Mouse (Mus musculus) embryo, embryonic 10 days (tissue): Measurements from ENCODE around the gene Nfkbia.

ENCODE experiments used
- DNase-seq: peaks from one replicate; pipeline ENCODE4 v3.0.0-alpha.2; 2015; ENCODE audit warnings: low spot score

The Nfkbia gene

GRCm38 (mm10) chr12:55466088-55466701, 26.3 kb downstream of the Nfkbia start:
- DNase-seq: no peak

DNA sequence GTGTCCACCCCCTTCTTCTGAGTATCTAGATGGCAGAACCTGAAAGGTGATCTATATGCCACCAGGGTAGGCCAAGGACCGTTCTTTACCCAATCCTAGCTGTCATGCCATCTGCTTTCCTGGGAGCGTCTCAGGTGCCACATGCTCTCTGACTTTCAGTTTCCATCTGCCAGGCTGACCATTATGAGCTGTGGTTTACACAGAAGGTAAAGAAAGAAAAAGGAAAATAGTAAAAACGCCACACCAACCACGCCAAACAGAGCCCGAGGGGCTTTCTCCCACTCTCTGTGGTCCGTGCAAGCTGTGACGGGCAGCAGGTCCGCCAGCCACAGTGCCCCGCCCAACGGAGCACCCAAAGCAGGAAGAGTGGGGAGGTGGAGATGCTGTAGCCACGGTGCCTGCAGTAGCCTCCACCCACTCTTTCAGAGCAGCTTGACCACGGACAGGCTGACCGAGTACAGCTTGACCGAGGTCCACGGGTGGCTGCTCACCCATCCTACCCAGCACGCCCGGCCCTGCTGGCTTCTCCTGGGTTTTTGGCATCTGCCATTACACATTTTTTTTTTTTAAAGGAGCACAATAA, 27.0 kb downstream of the Nfkbia start:
- no peak for DNase-seq

DNA sequence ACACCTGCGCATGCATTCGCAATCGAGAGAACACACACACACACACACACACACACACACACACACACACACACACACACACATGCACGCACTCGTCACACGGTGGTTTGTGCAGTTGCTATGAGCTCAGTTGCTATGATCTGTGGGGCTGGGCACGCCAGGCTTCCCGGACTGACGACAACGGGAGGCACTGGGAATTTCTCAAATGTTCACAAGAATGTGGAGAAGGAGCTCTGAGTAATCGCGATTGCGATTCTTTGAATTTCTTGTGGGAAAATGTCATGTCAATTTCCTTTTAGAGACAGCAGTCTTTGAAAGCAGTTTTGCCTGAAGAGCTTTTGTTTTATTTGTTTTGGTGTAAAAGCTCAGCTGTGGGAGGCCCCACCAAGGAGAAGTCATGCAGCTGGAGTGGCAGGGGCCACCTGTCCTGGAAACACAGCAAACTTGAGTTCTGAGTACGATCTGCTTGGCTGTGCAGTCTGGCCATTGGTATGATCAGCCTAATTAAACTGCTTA, 27.5 kb downstream of the Nfkbia start:
- DNase-seq: no peak

DNA sequence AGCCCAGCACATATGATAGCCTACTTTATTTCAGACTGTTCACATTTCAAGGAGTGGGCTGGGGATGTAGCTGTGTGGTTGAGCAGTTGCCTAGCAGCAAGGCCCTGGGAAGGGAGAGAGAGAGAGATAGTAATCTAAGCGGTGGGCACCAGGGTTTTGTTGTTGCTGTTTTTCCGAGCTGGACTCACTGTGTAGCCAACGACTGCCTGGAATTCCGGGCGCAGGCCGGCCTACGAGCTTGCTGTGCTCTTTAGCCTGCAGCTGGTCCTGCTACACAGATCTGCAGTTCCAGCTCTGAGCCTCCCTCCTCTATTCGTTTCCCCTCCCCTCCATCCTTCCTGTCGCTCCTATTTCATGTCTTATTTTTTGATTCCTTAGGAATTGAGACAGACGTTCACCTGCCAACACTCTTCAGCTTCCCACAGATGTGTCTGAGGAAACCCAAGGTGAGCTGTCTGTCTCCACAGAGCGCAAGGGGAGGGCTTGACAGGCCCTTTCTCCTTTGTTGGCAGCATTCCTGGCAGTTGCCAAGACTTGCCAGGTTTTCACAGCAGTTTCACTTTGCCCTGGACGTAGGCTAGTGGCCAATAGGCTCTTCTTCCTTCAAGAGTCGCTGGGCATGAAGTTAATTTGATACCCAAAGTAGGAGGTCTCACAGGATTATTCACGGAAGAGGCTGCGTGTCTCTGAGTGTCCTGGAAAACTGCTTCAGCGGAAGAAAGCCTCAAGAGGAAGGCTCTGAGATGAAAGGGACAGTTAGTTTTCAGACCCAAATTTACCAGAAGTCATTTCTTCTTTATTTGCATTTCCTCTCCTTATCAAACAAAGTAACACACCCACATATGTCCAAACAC, 28.2 kb downstream of the Nfkbia start:
- DNase-seq: peak; percentile 68

DNA sequence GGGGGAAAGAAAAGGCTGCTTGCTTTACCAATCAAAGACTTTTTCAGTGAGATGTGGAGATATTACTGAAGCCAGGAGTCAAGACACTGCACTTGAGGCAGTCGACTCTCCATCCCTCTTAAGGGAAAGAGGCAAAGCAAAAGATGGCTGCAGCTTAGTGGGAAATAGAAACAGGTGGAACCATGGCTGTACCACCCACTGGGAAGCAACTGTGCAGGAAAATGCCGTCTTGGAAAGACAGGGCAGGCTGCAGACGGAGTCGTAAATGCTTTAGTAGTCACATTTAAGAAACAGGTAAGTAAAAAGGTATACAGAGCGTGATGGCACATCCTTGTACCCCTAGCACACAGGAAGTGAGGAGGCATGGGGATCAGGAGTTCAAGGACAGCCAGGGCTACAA, 29.4 kb downstream of the Nfkbia start:
- DNase-seq: no peak

- no peak for DNase-seq
These were observed 30.0 kb downstream of the Nfkbia start for GRCm38 (mm10) chr12:55462456-55462855.

GRCm38 (mm10) chr12:55461767-55462166, 30.7 kb downstream of the Nfkbia start:
- no peak for DNase-seq

DNA sequence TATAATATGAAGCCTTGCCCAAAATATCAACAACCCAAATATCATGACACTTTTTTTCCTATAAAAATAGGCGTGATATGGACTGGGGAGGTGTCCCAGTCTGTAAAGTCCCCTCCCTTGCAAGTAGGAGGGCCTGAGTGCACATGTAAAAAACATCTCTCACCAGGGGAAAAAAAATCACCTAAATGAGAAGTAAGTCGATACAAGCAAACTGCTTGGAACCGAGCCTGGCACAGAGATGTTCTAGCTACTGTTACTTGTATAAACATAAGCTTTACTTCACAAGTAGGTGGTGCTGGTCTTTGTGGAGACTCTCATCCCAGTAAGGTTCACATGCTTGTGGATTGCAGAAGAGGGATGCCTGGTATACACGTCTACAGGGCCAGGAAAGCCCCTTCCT, 31.5 kb downstream of the Nfkbia start:
- DNase-seq: no peak

DNA sequence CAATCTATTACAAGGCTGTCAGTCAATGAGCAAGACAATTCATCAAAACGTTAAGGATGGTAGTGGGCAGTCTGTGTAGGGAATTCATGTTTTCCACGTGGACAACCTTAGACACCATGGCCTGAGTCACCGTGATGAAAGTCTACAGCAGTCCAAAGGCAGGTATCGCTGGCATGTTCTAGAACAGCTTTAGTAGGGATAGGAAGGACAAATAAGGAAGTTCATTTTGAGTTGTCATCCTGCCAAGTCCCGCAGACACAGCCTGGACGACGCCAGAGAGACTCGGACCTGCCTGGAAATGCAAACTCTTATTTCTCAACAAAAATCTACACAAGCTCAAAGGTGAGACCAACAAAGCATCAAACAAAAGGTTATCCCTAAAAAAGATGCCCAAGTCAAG, 32.7 kb downstream of the Nfkbia start:
- DNase-seq: no peak

DNA sequence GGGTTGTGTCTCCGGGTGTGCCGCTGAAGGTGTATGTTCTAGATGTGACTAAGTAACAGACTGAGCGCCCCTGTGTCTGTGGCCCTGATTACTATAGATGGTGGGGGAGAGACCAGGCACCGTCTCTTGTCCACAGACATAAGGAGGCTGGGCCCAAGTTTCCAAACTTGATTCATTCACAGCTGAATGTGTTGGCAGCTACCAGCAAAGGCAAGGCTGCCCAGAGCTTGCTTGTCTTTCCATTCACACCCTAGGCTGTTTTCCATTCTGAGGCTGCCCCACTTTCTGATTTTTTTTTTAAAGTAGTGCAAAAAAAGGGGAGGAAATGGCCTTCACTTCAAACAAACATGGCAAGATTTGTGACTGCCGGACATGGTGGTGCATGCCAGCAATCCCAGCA, 35.6 kb downstream of the Nfkbia start:
- DNase-seq: no peak

DNA sequence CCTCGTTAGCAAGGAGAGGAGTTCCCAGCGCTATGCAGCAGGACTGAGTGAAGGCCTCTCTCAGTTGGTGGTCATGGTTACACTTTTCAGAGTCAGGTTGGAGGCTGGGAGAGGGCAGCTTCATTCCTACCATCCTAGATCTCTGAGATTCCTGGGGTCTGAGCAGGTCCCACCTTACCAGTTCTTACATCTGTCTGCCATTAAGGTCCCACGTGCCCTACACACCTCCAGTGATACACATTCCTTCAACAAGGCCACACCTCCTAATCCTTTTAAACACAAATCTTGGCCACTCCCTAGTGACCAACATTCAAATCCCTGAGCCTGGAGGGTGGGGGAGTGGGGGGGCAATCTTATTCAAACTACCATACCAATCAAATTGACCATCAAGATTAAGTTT, 36.3 kb downstream of the Nfkbia start:
- no peak for DNase-seq

GRCm38 (mm10) chr12:55455206-55455605, 37.2 kb downstream of the Nfkbia start:
- no peak for DNase-seq

DNA sequence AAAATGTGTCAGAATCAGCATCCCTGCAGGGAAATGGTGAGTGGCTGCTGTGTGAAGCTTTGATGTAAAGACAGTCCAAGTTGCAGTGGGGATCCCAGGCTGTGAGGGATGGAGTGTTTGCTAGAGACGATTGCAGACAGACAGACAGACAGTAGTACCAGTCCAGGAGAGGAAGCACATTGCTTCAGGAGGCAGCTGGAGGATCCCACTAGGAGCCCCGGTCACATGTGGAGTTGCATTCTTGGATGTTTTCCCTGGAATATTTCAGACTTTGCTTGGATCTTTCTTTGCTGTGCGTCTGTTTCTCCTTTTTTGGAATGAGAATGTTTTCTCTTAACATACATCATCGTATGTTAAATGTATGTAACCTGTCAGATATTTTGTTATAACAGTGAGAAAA, 38.5 kb downstream of the Nfkbia start:
- no peak for DNase-seq

DNA sequence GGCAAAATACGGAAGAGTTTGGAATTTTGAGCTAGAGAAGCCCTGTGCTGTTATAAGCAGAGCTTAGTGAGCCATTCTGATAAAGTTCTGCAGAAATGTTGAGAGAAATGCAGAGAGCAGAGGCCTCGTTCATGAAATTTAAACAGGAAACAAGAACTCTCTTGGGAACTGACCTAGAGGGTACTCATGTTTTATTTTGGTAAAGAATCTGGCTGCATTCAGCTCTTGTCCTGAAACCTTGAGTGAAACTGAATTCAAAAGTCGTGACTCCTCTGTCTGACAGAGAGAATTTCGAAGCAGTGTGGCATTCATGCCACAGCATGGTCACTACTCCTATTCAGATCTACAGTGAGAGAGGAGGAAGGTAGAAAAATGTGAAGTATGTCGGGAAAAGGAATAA, 39.6 kb downstream of the Nfkbia start:
- no peak for DNase-seq

- DNase-seq: no peak
These were observed 42.0 kb downstream of the Nfkbia start for GRCm38 (mm10) chr12:55450421-55450820.

DNA sequence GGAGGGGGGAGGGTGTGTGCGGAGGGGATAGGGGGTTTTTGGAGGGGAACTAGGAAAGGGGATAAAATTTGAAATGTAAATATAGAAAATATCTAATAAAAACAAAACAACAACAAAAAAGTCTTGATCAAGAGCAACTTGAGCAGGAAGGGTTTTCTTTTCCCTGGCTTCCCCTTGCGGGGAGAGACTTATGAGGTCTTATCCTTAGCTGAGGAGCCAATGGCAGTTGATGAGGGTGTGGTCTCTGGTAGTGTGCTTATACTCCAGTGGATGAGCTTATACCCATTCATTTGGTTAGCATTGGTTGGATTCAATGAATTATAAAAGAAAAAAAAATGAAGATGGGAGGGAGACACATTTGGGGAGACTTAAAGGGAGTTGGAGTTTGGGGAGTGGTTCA, 43.4 kb downstream of the Nfkbia start:
- DNase-seq: no peak

GRCm38 (mm10) chr12:55448457-55448856, 44.0 kb downstream of the Nfkbia start:
- DNase-seq: no peak

- DNase-seq: no peak
These were observed 45.1 kb downstream of the Nfkbia start for GRCm38 (mm10) chr12:55447396-55447760.

DNA sequence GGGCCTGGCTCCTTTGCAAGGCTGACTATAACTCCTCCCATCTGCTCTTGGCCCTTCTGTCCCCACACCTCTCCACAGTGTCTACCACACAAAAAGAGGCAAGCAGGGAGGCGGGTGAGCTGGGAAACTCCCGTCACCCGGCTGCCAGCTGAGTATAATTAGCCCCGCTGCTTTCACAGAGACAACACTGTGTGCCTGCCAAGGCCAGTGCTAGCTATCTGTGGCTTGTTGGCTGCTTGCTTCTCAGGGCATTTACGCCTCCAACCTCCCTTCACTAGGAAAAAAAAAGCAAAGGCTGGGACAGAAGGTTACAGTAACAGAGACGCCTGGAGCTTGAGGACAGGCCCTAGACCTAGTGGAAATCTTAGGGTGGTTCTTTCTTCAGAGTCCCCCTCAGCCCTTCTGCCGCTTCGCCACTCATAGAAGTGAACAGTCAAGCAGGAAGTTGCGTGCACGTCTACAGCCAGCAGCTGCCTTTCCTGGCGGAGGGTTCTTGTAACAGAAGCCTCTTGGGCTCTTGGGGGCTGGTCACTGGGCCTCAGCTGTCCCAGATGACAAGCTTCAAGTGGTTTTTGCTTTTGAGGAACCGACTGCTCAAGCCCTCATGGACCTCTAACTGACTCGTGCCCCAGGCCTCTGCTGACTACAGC, 45.6 kb downstream of the Nfkbia start:
- DNase-seq: peak; percentile 59

DNA sequence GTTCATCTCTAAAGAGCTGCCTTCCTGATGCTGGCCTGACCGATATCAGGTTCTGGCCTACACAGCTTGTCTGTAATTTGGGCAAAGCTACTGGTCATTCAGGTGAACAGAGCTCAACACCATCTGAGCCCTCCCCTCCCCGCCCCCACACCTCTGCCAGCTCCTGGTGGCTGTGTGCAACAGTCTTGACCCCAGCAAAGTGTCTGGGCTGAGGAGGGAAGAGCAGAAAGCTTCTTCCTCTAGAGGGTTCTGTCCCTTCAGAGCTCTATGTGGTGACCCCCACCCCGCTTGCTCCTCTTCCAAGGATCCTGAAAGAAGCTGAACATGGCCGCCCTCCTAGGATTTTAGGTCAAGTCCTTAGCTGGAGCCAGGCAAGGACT, 46.1 kb downstream of the Nfkbia start:
- no peak for DNase-seq

DNA sequence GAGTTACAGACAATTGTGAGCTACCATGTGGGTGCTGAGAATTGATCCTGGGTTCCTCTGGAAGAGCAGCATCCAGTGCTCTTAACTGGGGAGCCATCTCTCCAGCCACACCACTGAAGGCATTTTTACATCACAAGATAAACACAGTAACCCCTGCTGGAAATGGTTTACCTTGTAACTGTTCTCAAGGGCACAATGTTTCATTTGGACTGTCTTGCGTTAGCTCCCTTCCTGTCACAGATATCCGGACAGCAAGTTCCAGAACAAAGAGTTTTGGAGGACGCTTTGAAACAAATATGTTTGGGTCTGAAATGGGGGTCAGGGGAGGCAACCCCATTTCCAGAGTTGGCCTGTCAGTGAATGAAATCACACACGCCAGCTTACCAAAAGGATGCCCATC, 46.9 kb downstream of the Nfkbia start:
- no peak for DNase-seq

DNA sequence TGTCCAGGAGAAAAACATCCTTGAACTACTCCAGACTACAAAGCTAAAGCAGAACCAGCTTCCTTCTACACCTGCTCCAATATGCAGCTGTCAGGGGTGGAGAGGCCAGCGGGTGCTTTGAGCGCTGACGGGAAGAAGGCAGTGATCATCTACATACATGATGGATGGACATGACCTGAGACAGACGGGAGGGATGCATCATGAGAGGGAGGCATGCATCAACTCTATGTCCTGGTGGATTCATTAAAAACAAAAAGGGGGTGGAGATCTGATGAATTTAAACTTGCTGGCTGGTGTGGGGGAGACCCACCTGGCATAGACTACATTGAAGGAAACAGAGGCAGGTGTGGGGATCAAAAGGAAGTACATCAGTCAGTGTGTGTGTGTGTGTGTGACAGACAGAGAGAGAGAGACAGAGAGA, 48.4 kb downstream of the Nfkbia start:
- no peak for DNase-seq
